In the genomic region with DNA sequence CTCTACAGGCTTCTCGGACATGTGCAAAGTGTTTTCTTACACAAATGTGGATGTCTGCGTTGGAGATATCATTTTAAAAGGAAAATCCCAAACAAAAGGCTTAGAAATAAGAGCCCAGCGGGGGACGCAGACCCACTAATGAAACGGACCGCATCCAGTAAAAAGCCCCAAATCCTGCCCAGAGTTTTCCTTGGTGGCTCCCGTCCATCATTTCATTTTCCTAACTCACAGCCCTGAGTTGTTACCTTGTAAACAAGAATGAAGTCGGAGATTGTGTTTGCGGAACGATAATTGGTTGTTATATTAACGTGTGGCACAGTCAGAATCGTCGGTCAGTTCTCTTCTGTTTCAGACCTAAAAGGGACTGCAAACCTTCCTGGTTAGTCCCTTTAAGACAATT, we compare ENCODE assay signal across 24 mouse cellular contexts. TPM values are rescaled to one million over a fixed set of nuclear protein-coding genes. Genes with fewer than 3 reads are reported as not detected.
A peak's percentile ranks its signal among the peaks of the same experiment; 100 is the strongest.
DNase-seq lines count a peak whose midpoint lies in the region; ATAC-seq and TF ChIP-seq lines count a peak whose summit lies in the region.
"Had no signal": no experiment of that assay in that cellular context is flagged by ENCODE, and none has a peak within 500 bp of the region (broad histone marks: within the 10 kb centered on the region; RNA-seq: fewer than 3 reads in every experiment).

No protein-coding gene starts in this region.

- H3K36me3 ChIP-seq in hindbrain, embryonic 10.5 days, result no peaks in the 10 kb centered on the region
- no peaks in the 10 kb centered on the region for H3K36me3 ChIP-seq in hindbrain, postnatal 0 days (ENCODE audit: insufficient read depth, low read length)
- no peaks in the 10 kb centered on the region for H3K36me3 ChIP-seq in forebrain, embryonic 13.5 days (ENCODE audit: poor library complexity, severe bottlenecking)
- H3K36me3 ChIP-seq in hindbrain, embryonic 13.5 days, result no peaks in the 10 kb centered on the region
- H3K36me3 ChIP-seq in midbrain, embryonic 15.5 days (replicated peaks), result no peaks in the 10 kb centered on the region
- H3K36me3 ChIP-seq: embryonic facial prominence, embryonic 13.5 days; G1E; heart, embryonic 12.5 days; intestine, embryonic 15.5 days; liver, embryonic 12.5 days had no signal

- peak overlapping the region; percentile 16; the same call in 1 of the 2 replicates for H3K4me3 ChIP-seq in hindbrain, embryonic 10.5 days
- no peak overlapping the region for H3K4me3 ChIP-seq in hindbrain, postnatal 0 days (ENCODE audit: low read length)
- no peak overlapping the region for H3K4me3 ChIP-seq in forebrain, embryonic 13.5 days
- no peak overlapping the region for H3K4me3 ChIP-seq in hindbrain, embryonic 13.5 days
- no peak overlapping the region for H3K4me3 ChIP-seq in midbrain, embryonic 15.5 days
- H3K4me3 ChIP-seq: embryonic facial prominence, embryonic 13.5 days; heart, embryonic 12.5 days; intestine, embryonic 15.5 days; liver, embryonic 12.5 days had no signal

- H3K9ac ChIP-seq in hindbrain, postnatal 0 days (replicated peaks; ENCODE audit: low read length), result no peak overlapping the region
- H3K9ac ChIP-seq in forebrain, embryonic 13.5 days, result no peak overlapping the region; the same call in 1 of the 2 replicates
- H3K9ac ChIP-seq in hindbrain, embryonic 13.5 days, result no peak overlapping the region
- H3K9ac ChIP-seq in midbrain, embryonic 15.5 days, result no peak overlapping the region
- H3K9ac ChIP-seq: embryonic facial prominence, embryonic 13.5 days; heart, embryonic 12.5 days; intestine, embryonic 15.5 days; liver, embryonic 12.5 days had no signal

- peaks cover 56% of the 10 kb centered on the region for H3K4me1 ChIP-seq in hindbrain, embryonic 10.5 days (replicated peaks)
- no peaks in the 10 kb centered on the region for H3K4me1 ChIP-seq in hindbrain, postnatal 0 days (ENCODE audit: insufficient read depth, low read length)
- H3K4me1 ChIP-seq in forebrain, embryonic 13.5 days, result peaks cover 46% of the 10 kb centered on the region
- H3K4me1 ChIP-seq in hindbrain, embryonic 13.5 days (replicated peaks), result peaks cover 16% of the 10 kb centered on the region
- H3K4me1 ChIP-seq in midbrain, embryonic 15.5 days, result peaks cover 21% of the 10 kb centered on the region
- H3K4me1 ChIP-seq: heart, embryonic 12.5 days; intestine, embryonic 15.5 days; liver, embryonic 12.5 days had no signal

- H3K27ac ChIP-seq in hindbrain, embryonic 10.5 days, result no peak overlapping the region
- no peak overlapping the region for H3K27ac ChIP-seq in hindbrain, postnatal 0 days
- peak overlapping the region; percentile 25; the same call in 1 of the 2 replicates for H3K27ac ChIP-seq in forebrain, embryonic 13.5 days
- no peak overlapping the region for H3K27ac ChIP-seq in hindbrain, embryonic 13.5 days
- H3K27ac ChIP-seq in midbrain, embryonic 15.5 days, result no peak overlapping the region
- H3K27ac ChIP-seq: intestine, embryonic 15.5 days; liver, embryonic 12.5 days had no signal

- TF ChIP-seq CTCF in hindbrain, postnatal 0 days (IDR thresholded peaks at IDR 0.05; ENCODE audit: low read depth), result no peak

- 27% methylated on average over 13 of the region's 13 CpGs for WGBS in hindbrain, embryonic 10.5 days
- WGBS in hindbrain, postnatal 0 days, result 20% methylated on average over 13 of the region's 13 CpGs
- 4% methylated on average over 13 of the region's 13 CpGs for WGBS in forebrain, embryonic 13.5 days
- WGBS in hindbrain, embryonic 13.5 days, result 27% methylated on average over 13 of the region's 13 CpGs
- 13% methylated on average over 13 of the region's 13 CpGs for WGBS in midbrain, embryonic 15.5 days

- H3K27me3 ChIP-seq in hindbrain, embryonic 10.5 days (ENCODE audit: insufficient read depth, poor library complexity, severe bottlenecking), result peaks cover 56% of the 10 kb centered on the region
- no peaks in the 10 kb centered on the region for H3K27me3 ChIP-seq in hindbrain, postnatal 0 days (ENCODE audit: insufficient read depth, low read length)
- H3K27me3 ChIP-seq in forebrain, embryonic 13.5 days, result no peaks in the 10 kb centered on the region
- H3K27me3 ChIP-seq in hindbrain, embryonic 13.5 days, result peaks cover 7% of the 10 kb centered on the region; the same call in 1 of the 2 replicates
- H3K27me3 ChIP-seq in midbrain, embryonic 15.5 days (replicated peaks), result peaks cover 6% of the 10 kb centered on the region; the same call in 1 of the 2 replicates
- H3K27me3 ChIP-seq: embryonic facial prominence, embryonic 13.5 days; heart, embryonic 12.5 days; intestine, embryonic 15.5 days; liver, embryonic 12.5 days had no signal

- ATAC-seq in hindbrain, postnatal 0 days, result no peak
- ATAC-seq in forebrain, embryonic 13.5 days, result no peak
- ATAC-seq in hindbrain, embryonic 13.5 days (ENCODE audit: low FRiP score), result no peak
- ATAC-seq in midbrain, embryonic 15.5 days (replicated peaks), result no peak
- no peak for ATAC-seq in megakaryocyte-erythroid progenitor cell, adult 5-6 weeks (replicated peaks; ENCODE audit: low FRiP score, low TSS enrichment, poor library complexity, severe bottlenecking)
- ATAC-seq: intestine, embryonic 15.5 days; liver, embryonic 12.5 days had no signal

- no peak overlapping the region for H3K4me2 ChIP-seq in hindbrain, postnatal 0 days (ENCODE audit: low read depth, low read length)
- peak overlapping the region; percentile 40 for H3K4me2 ChIP-seq in forebrain, embryonic 13.5 days
- H3K4me2 ChIP-seq in hindbrain, embryonic 13.5 days, result 0 out of 2 replicates have a peak overlapping the region, but pooled peaks have one; percentile 13
- H3K4me2 ChIP-seq in midbrain, embryonic 15.5 days, result 0 out of 2 replicates have a peak overlapping the region, but pooled peaks have one; percentile 14
- H3K4me2 ChIP-seq: embryonic facial prominence, embryonic 13.5 days; heart, embryonic 12.5 days; intestine, embryonic 15.5 days; liver, embryonic 12.5 days had no signal

- DNase-seq in hindbrain, embryonic 10.5 days (ENCODE audit: low spot score), result no peak
- no peak for DNase-seq in hindbrain, postnatal 0 days (ENCODE audit: low spot score)
- no peak for DNase-seq in cerebellum, adult 8-10 months
- DNase-seq in spleen, adult 18-20 months, result no peak
- DNase-seq: adrenal gland, postnatal 36 days; cerebellum, adult 9-11 months; thymus, postnatal 36 days had no signal

- H3K9me3 ChIP-seq in hindbrain, embryonic 10.5 days, result no peaks in the 10 kb centered on the region
- H3K9me3 ChIP-seq in hindbrain, postnatal 0 days (ENCODE audit: low read length), result no peaks in the 10 kb centered on the region
- no peaks in the 10 kb centered on the region for H3K9me3 ChIP-seq in forebrain, embryonic 13.5 days (replicated peaks)
- H3K9me3 ChIP-seq in hindbrain, embryonic 13.5 days, result no peaks in the 10 kb centered on the region
- H3K9me3 ChIP-seq in midbrain, embryonic 15.5 days, result no peaks in the 10 kb centered on the region
- H3K9me3 ChIP-seq: embryonic facial prominence, embryonic 13.5 days; heart, embryonic 12.5 days; intestine, embryonic 15.5 days; liver, embryonic 12.5 days had no signal

RNA-seq across cellular contexts. Expression of gene 1700113H08Rik, which starts 44.6 kb away (rescaled TPM):
- 0.18 and 0.21 TPM in 2 replicates for polyA plus RNA-seq in hindbrain, embryonic 10.5 days (2016; fragmentation: Nextera tagmentation; extraction: Ambion mirVana)
- total RNA-seq in hindbrain, postnatal 0 days (2014; rRNA removed), result 0.89 TPM in 1 of 2 replicates, not detected in the other
- polyA plus RNA-seq in hindbrain, postnatal 0 days (2015; fragmentation: Nextera tagmentation; extraction: Ambion mirVana), result 0.25 and 0.39 TPM in 2 replicates
- 0.19 and 0.28 TPM in 2 replicates for polyA plus RNA-seq in forebrain, embryonic 13.5 days (2015; fragmentation: Nextera tagmentation; extraction: Ambion mirVana)
- 0.36 and 0.40 TPM in 2 replicates for polyA plus RNA-seq in hindbrain, embryonic 13.5 days (2015; fragmentation: Nextera tagmentation; extraction: Ambion mirVana)
- polyA plus RNA-seq in midbrain, embryonic 15.5 days (2015; fragmentation: Nextera tagmentation; extraction: Ambion mirVana), result 0.23 TPM in 1 of 2 replicates, not detected in the other
- 3.1 TPM in 1 of 2 replicates, not detected in the other for total RNA-seq in megakaryocyte-erythroid progenitor cell, adult 5-6 weeks (2014; fragmentation: Nextera tagmentation)
- not detected in 2 replicates for total RNA-seq in megakaryocyte-erythroid progenitor cell, adult 5-6 weeks (2017)
- total RNA-seq: adrenal gland, postnatal 36 days; granulocyte monocyte progenitor cell, adult 5-6 weeks; heart, postnatal 25 days; layer of hippocampus, postnatal 25 days; left cerebral cortex, postnatal 36 days; megakaryocyte, adult 5-6 weeks had no signal
- polyA plus RNA-seq: embryonic facial prominence, embryonic 13.5 days; G1E; heart, embryonic 12.5 days; intestine, embryonic 15.5 days; kidney, embryonic 14.5 days; large intestine, adult 2 months; liver, embryonic 12.5 days; lung, embryonic 16.5 days had no signal
